Mouse (Mus musculus): ENCODE results near the gene Tdp2.
A peak's percentile ranks its signal among the peaks of the same experiment; 100 is the strongest.

The Tdp2 gene

GRCm38 (mm10) chr13:24831353-24832130 is at the start of gene Tdp2, which contains the start of gene Acot13:
Gene Tdp2, plus strand, starts transcription at chr13:24831679.
Gene Acot13, minus strand, starts transcription at chr13:24831540.
- peak; percentile 98 for DNase-seq

DNA sequence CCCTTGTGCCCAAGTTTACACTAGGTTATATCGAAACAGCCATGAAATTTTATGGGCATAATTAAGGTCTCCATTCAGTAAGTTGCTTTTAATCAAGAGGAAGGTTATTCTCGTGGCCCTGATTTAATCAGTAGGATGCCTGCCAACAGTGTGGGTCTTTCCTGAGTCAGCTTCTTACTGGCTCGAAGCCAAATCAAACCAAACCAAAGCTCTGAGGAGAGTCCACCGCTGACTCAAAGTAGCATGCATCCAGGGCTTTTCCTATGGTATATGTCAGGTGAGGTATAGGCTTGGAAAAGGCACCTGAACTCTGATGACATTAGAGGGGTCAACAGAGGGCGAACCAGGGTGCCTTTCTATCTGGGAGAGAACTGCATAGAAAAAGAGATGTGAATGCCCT is 49.6 kb upstream of the Tdp2 start:
- DNase-seq = peak in 1 of 2 experiments; percentile 34

DNA sequence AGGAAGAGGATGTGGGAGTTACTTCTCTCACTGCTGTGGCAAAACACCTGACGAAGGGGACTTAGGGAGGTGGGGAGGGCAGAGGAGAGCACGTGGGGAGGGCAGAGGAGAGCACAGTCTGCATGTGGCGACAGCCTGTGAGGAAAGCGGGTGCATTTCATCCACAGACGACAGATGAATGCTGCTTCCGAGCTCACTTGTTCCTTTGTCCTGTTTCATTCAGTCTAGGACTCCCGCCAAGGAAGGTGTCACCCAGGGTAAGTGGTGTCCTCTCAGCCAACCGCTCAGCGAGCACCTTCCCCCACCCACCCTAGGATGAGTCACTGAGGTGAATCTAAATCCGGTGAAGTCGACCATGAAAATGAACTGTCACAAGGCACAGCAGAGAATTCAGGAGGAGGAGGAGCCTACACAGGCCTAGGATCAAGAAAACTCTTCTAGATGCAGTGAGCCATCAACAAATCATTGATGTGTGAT is 45.4 kb upstream of the Tdp2 start:
- peak; percentile 63 to 79 for DNase-seq

DNA sequence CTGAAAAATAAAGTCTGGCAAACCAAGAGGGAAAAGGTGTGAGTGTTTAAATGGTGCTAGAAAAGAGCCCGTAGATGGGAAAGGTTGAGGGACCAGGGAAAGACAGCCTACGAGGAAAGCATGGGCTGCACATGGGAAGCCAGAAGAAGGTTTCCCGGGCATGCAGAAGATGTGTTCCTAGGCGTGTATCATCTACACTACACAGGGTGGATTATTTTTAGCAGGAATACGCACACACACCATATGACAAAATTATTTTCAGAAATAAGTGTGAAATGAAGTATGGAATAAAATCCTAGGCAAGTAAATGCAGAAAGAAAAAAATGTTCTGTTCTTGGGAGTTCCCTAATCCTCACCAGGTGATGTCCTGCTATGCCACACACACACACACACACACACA is 44.0 kb upstream of the Tdp2 start:
- no peak for DNase-seq

- DNase-seq = no peak
Observed at GRCm38 (mm10) chr13:24791349-24791748, 40.1 kb upstream of the Tdp2 start.

- no peak for DNase-seq
Observed at GRCm38 (mm10) chr13:24792411-24793045, 39.0 kb upstream of the Tdp2 start.

DNA sequence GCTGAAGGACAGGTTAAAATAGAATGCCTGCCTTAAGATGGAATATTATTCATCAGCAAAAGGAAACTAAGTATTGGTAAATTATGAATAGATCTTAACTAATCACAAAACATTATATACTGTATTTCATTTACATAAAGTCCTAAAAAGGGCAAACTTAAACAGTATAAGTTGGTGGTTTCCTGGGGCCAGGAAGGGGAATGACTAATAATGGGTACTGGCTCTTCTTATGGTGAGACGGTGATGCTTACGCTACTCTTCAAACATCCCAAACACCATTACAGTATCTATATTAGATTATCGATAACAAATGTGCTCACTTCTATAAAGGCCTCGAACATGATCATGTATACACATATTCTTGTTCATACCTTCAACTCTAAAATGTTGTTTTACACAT is 32.8 kb upstream of the Tdp2 start:
- no peak for DNase-seq

DNA sequence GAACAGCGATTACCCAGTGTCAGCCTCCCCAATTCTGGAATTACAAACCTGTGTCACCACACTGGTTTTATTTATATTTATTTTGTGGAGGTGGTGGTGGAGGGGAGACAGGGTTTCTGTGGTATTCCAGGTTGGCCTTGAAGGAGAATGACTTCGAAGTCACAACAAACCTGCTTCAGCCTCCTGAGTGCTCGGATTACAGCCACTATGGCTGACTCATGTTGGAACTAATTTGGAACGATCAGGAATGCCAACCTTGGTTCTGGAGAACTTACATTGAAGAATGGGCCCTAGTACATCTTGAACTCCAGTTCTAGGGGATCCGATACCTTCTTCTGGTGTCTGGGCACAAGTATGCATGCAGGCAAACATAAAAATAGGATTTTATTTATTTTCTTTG is 32.1 kb upstream of the Tdp2 start:
- no peak for DNase-seq

- DNase-seq = peak; percentile 31 to 53
Observed at GRCm38 (mm10) chr13:24799925-24800673, 31.4 kb upstream of the Tdp2 start.

GRCm38 (mm10) chr13:24800674-24801307 is 30.7 kb upstream of the Tdp2 start:
- peak; percentile 98 to 99 for DNase-seq

DNA sequence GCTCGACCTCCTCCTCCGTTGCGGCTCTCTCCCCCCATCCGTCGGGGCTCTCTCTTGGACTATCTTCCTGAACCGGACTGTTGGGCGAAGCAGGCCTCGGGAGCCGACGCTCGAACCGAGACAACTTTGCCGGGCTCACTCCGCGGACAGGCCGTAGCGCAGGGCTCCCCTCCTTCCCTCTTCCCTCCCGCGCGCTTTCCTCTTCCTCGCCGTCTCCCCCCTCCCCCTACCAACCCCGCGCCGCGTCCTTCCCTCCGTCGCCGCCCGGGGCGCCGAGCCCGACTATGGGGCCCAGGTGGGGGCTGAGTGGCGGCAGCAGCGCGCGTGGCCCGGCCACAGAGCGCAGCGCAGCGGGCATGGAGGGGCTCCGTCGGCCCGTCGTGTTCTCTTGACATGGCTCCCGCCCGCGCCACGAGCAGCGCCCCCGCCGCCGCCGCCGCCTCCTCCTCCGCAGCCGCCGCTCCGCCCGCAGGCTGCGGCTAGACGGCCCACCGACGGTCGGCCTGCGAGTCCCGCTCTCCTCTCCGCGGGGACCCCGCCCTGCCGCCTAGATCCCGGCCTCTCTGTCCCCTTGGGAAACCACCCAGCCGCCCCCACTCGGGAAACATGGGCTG is 30.1 kb upstream of the Tdp2 start, which contains the start of gene BC005537:
BC005537 (plus strand) TSS at position 350 of the 614 bp plus-strand sequence.
- peak; percentile 29 to 68 for DNase-seq

GRCm38 (mm10) chr13:24802131-24802691 is 29.3 kb upstream of the Tdp2 start:
- DNase-seq = peak; percentile 14 to 54

GRCm38 (mm10) chr13:24803196-24803595 is 28.3 kb upstream of the Tdp2 start:
- no peak for DNase-seq

- DNase-seq = peak; percentile 74
Observed at GRCm38 (mm10) chr13:24806079-24806478, 25.4 kb upstream of the Tdp2 start.

DNA sequence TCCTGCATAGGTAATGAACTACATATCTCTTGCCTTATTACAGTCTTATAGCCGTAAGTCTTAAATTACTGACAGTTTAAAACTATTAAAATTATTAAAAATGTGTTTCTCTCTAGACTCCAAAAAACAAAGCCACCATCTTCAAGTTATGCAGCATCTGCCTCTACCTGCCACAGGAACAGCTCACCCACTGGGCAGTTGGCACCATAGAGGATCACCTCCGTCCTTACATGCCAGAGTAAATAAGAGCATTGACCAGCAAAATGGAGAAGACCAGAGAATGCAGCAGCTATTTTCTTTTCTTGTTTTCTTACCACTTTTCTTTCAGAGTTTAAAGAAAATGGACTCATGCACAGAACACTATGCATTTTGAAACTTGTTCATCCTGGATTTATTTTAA is 19.0 kb upstream of the Tdp2 start:
- no peak for DNase-seq

DNA sequence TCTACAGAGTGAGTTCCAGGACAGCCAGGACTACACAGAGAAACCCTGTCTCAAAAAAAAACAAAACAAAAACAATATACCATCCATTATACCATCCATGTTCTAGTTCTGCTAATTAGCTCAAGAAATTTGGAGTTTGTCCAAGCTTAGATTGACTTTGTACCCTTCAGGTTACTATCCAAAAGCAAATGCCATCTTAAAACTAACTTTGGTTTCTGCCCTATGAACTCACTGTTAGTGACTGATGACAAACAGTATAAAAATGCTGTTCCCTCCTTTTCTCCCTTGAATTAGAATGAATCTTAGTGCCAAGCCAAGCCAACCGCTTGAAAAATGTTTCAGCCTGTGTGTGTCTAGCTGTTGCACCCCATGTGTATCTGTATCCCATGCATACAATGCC is 16.9 kb upstream of the Tdp2 start:
- DNase-seq = no peak

DNA sequence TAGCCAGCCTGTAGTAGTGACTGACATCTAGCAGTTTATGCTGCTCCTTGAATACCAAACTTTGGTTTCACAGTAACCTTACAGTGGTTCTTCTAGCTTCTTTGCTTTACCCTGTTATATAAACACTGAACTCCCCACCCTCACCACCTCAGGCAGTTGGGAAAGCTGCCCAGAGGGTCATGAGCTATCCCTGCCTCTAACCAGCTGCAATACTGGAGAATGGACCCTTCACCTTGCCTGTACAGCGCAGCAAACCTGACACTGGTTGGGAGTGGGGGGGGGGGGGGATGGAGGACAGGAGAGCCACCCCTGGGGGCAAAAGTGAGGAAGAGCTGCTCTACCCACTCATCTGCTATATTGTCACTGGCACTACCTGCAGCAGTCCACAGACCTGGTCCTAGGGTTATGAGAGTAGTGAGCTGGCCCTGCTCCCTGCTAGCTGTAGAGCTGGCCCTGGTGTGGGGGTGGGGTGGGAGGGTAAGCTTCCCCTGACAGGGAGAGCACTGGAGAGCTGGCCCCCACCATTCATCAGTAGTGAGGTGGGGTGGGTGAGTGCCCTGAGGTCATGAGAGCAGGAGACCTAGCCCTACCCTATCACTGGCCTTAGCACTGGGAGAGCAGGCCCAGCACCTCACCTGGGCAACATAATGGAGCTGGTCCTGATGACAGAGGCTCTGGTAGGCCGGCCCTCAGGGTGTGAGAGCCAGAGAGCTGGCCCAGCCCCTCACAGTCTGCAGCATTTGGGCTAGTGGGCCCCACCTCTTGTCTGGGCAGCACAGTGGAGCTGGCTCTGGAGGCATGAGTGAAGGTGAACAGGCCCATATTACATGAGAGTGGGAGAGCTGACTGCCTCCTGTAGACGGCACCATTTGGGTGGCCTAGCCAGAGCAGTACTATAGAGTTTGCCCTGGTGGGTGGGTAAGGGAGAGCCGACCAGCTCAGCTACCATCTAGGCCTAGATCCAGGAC is 15.1 kb upstream of the Tdp2 start:
- DNase-seq = peak; percentile 43 to 83

- DNase-seq = no peak
Observed at GRCm38 (mm10) chr13:24819931-24820330, 11.5 kb upstream of the Tdp2 start.

DNA sequence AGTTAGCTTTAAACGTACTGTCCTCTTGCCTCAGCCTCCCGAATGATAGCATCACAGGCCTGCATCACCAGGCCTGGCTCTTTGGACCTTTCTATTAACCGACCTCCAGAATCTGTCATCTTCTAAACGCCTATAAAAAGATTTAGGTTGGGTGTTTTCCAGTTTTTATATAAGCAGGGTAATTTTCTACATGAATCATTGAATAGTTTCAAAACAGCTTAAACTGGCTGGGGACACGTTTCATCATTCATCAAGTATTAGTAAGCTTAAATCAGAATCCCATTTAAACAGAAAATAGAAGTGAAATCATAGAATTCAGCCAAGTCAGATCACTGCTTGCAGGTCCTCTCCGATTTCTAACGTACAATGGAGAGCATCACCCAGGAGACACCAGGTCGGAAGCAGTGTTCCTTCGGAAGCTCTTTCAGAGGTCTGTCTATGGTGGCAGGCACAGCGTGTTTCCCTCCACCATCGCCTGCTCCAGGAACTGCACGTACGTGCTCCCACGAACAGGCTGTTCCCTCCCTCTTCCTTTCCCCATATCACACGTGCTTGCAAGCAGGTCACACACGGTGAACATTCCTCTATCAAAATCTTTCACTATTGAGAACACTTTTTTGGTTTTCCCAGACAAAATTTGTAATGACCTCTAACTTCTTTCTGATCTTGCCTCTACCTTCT is 8.7 kb upstream of the Tdp2 start:
- DNase-seq = no peak

GRCm38 (mm10) chr13:24824647-24825046 is 6.8 kb upstream of the Tdp2 start:
- DNase-seq = no peak
